Comparison of ENCODE assay signal across 12 mouse cellular contexts in genomic region chr5:46790536-46790935, GRCm38 (mm10).
DNase-seq lines count a peak whose midpoint lies in the region.
"Had no signal": no experiment of that assay in that cellular context is flagged by ENCODE, and none has a peak within 500 bp of the region (broad histone marks: within the 10 kb centered on the region; RNA-seq: fewer than 3 reads in every experiment).

No protein-coding gene starts in this region.

- H3K4me1 ChIP-seq in forebrain, embryonic 10.5 days, result peaks cover 38% of the 10 kb centered on the region
- H3K4me1 ChIP-seq: liver, embryonic 12.5 days had no signal

- 26% methylated on average over 3 of the region's 3 CpGs for WGBS in forebrain, embryonic 10.5 days

- intact Hi-C loops in heart, postnatal 25 days (cut with DNase I), result no loop called here
- intact Hi-C loops in gastrocnemius, postnatal 14 days (cut with DNase I; ENCODE audit: low total_unique reads), result no loop called here

- peak; percentile 10 for DNase-seq in heart, postnatal 4 days
- DNase-seq in heart, postnatal 25 days (ENCODE audit: low spot score), result no peak
- peak; percentile 36 for DNase-seq in adrenal gland, adult 2 months
- DNase-seq in forebrain, embryonic 10.5 days (ENCODE audit: extremely low spot score, low spot score), result peak; percentile 40
- peak; percentile 48 to 52 for DNase-seq in kidney, postnatal 4 days
- DNase-seq in B cell, adult 2 months, result no peak
- no peak for DNase-seq in gastrocnemius, postnatal 14 days
- no peak for DNase-seq in liver
- DNase-seq: cerebellum, postnatal 14 days; gastrocnemius, adult 2 months had no signal

- no peaks in the 10 kb centered on the region for H3K36me3 ChIP-seq in forebrain, embryonic 10.5 days (replicated peaks)
- H3K36me3 ChIP-seq: liver, embryonic 12.5 days; neural tube, embryonic 13.5 days had no signal

- H3K27ac ChIP-seq in forebrain, embryonic 10.5 days, result peak overlapping the region; percentile 82
- H3K27ac ChIP-seq: gastrocnemius, adult 2 months; liver, embryonic 12.5 days; neural tube, embryonic 13.5 days had no signal

- H3K4me3 ChIP-seq in forebrain, embryonic 10.5 days, result no peak overlapping the region
- H3K4me3 ChIP-seq: gastrocnemius, adult 2 months; liver, embryonic 12.5 days; neural tube, embryonic 13.5 days had no signal

- H3K27me3 ChIP-seq in forebrain, embryonic 10.5 days (ENCODE audit: poor library complexity, severe bottlenecking), result no peaks in the 10 kb centered on the region
- H3K27me3 ChIP-seq: liver, embryonic 12.5 days; neural tube, embryonic 13.5 days had no signal

- no peaks in the 10 kb centered on the region for H3K9me3 ChIP-seq in forebrain, embryonic 10.5 days
- H3K9me3 ChIP-seq: liver, embryonic 12.5 days; neural tube, embryonic 13.5 days had no signal

Comparison
In these comparisons a context has a peak if more than half of its experiments do, and no peak if none do; other contexts are left out.
1. DNase-seq: peak in heart, postnatal 4 days (single experiment), adrenal gland, adult 2 months (single experiment), forebrain, embryonic 10.5 days (single experiment) and kidney, postnatal 4 days (2 of 2); none in heart, postnatal 25 days (single experiment), B cell, adult 2 months (0 of 2), gastrocnemius, postnatal 14 days (single experiment) and liver (single experiment).